Mouse (Mus musculus): Measurements from ENCODE around the gene Pde7b.

GRCm38 (mm10) chr10:20372046-20372445, 352.8 kb downstream of the Pde7b start:
- TF ChIP-seq CTCF (IDR thresholded peaks at IDR 0.05; ENCODE audit: low read depth, low read length) (no peak), GATA1 (IDR thresholded peaks at IDR 0.05; ENCODE audit: borderline replicate concordance, low read length) (no peak), TAL1 (conservative IDR thresholded peaks at IDR 0.05; ENCODE audit: low read depth, low read length) (no peak)
